Mouse (Mus musculus): ENCODE measurements around the gene Lamc1.

GRCm38 (mm10) chr1:153374136-153374535 is 41.5 kb upstream of the Lamc1 start:
- TF ChIP-seq CTCF (IDR thresholded peaks at IDR 0.05; ENCODE audit: low read depth, low read length): no peak
- TF ChIP-seq POLR2A (IDR thresholded peaks at IDR 0.05; ENCODE audit: borderline replicate concordance, low read depth, low read length): no peak

All from bone marrow macrophage, adult 2 months (primary cell).